Mouse (Mus musculus) retina, postnatal 7 days (tissue): ENCODE data around the gene Ccdc105.

Experiments
- DNase-seq: peaks from one replicate; pipeline ENCODE4 v3.0.0-alpha.2; 2012; ENCODE audit warnings: low read depth, low spot score

Ccdc105 gene

GRCm38 (mm10) chr10:78752452-78753191 is at the start of gene Ccdc105:
Ccdc105 (minus strand) TSS chr10:78753065.
- peak; percentile 50 for DNase-seq

GRCm38 (mm10) chr10:78801449-78801848 is 48.6 kb upstream of the Ccdc105 start:
- DNase-seq = no peak

GRCm38 (mm10) chr10:78790561-78790960 is 37.7 kb upstream of the Ccdc105 start:
- no peak for DNase-seq

- DNase-seq = peak; percentile 47
Observed at GRCm38 (mm10) chr10:78787566-78788087, 34.8 kb upstream of the Ccdc105 start.

GRCm38 (mm10) chr10:78779981-78780651 is 27.3 kb upstream of the Ccdc105 start, which contains the start of gene Slc1a6:
Slc1a6 (plus strand) TSS chr10:78780496.
- no peak for DNase-seq

- no peak for DNase-seq
Observed at GRCm38 (mm10) chr10:78779527-78779926, 26.7 kb upstream of the Ccdc105 start.

GRCm38 (mm10) chr10:78775830-78776229 is 23.0 kb upstream of the Ccdc105 start:
- DNase-seq = no peak

GRCm38 (mm10) chr10:78765570-78765969 is 12.7 kb upstream of the Ccdc105 start:
- no peak for DNase-seq

GRCm38 (mm10) chr10:78756021-78756420 is 3.2 kb upstream of the Ccdc105 start:
- DNase-seq = peak; percentile 35

- DNase-seq = no peak
Observed at GRCm38 (mm10) chr10:78748946-78749345, 3.9 kb downstream of the Ccdc105 start.

- DNase-seq = no peak
Observed at GRCm38 (mm10) chr10:78748161-78748560, 4.7 kb downstream of the Ccdc105 start.

GRCm38 (mm10) chr10:78747035-78747721 is 5.7 kb downstream of the Ccdc105 start:
- DNase-seq = no peak

GRCm38 (mm10) chr10:78745453-78746232 is 7.2 kb downstream of the Ccdc105 start:
- DNase-seq = no peak

- no peak for DNase-seq
Observed at GRCm38 (mm10) chr10:78743721-78744120, 9.1 kb downstream of the Ccdc105 start.

GRCm38 (mm10) chr10:78739821-78740220 is 13.0 kb downstream of the Ccdc105 start:
- DNase-seq = no peak

GRCm38 (mm10) chr10:78727876-78728275 is 25.0 kb downstream of the Ccdc105 start:
- no peak for DNase-seq

GRCm38 (mm10) chr10:78727035-78727434 is 25.8 kb downstream of the Ccdc105 start:
- no peak for DNase-seq

- no peak for DNase-seq
Observed at GRCm38 (mm10) chr10:78723416-78723815, 29.4 kb downstream of the Ccdc105 start.

- no peak for DNase-seq
Observed at GRCm38 (mm10) chr10:78722654-78723053, 30.2 kb downstream of the Ccdc105 start.

GRCm38 (mm10) chr10:78722036-78722435 is 30.8 kb downstream of the Ccdc105 start:
- no peak for DNase-seq

GRCm38 (mm10) chr10:78718056-78718455 is 34.8 kb downstream of the Ccdc105 start, which contains the start of gene Casp14:
Casp14 (minus strand) TSS chr10:78718294.
- no peak for DNase-seq
